Mouse (Mus musculus): Measurements from ENCODE around the gene Ipo11. TPM values are rescaled to one million over a fixed set of nuclear protein-coding genes. Genes with fewer than 3 reads are reported as not detected.

Gene Ipo11
- 57.3 and 57.4 TPM in 2 replicates for polyA plus RNA-seq (2016; fragmentation: Nextera tagmentation; extraction: Ambion mirVana)

- ATAC-seq (ENCODE audit: low FRiP score) = peak; percentile 98
- Histone ChIP-seq H3K36me3 (no peaks in the 10 kb centered on the region), H3K4me1 (peaks cover 7% of the 10 kb centered on the region), H3K9ac (peak within 1 kb of the TSS; percentile 84), H3K4me3 (peak within 1 kb of the TSS; percentile 98), H3K27me3 (no peaks in the 10 kb centered on the region), H3K4me2 (replicated peaks) (peak within 1 kb of the TSS; percentile 67), H3K9me3 (replicated peaks) (no peaks in the 10 kb centered on the region), H3K27ac (peak within 1 kb of the TSS; percentile 82)
- WGBS = under 1% methylated on average over 84 of the region's 84 CpGs
Observed at GRCm38 (mm10) chr13:106936256-106937137, at the start of gene Ipo11. Gene Ipo11, minus strand, starts transcription at chr13:106936958.

- 96% methylated on average over 4 of the region's 4 CpGs for WGBS
- no peaks in the 10 kb centered on the region for H3K27me3 ChIP-seq
- no peak for ATAC-seq (ENCODE audit: low FRiP score)
- H3K4me2 ChIP-seq (replicated peaks) = no peak overlapping the region
- H3K4me3 ChIP-seq = no peak overlapping the region
- peaks cover 44% of the 10 kb centered on the region for H3K36me3 ChIP-seq
- no peak overlapping the region for H3K27ac ChIP-seq
- H3K9ac ChIP-seq = no peak overlapping the region
- no peaks in the 10 kb centered on the region for H3K9me3 ChIP-seq (replicated peaks)
- no peaks in the 10 kb centered on the region for H3K4me1 ChIP-seq
Observed at GRCm38 (mm10) chr13:106961496-106961895, 24.7 kb upstream of the Ipo11 start.

GRCm38 (mm10) chr13:106960557-106960956, 23.8 kb upstream of the Ipo11 start:
- 90% methylated on average over 3 of the region's 3 CpGs for WGBS
- ATAC-seq (ENCODE audit: low FRiP score) = no peak
- Histone ChIP-seq H3K9ac (no peak overlapping the region), H3K4me3 (no peak overlapping the region), H3K27me3 (no peaks in the 10 kb centered on the region), H3K4me2 (replicated peaks) (no peak overlapping the region), H3K4me1 (no peaks in the 10 kb centered on the region), H3K27ac (no peak overlapping the region), H3K9me3 (replicated peaks) (no peaks in the 10 kb centered on the region), H3K36me3 (peaks cover 50% of the 10 kb centered on the region)

GRCm38 (mm10) chr13:106958286-106958685, 21.5 kb upstream of the Ipo11 start:
- no peak overlapping the region for H3K4me3 ChIP-seq
- 94% methylated on average over 3 of the region's 3 CpGs for WGBS
- peaks cover 55% of the 10 kb centered on the region for H3K36me3 ChIP-seq
- H3K4me1 ChIP-seq = no peaks in the 10 kb centered on the region
- ATAC-seq (ENCODE audit: low FRiP score) = no peak
- H3K4me2 ChIP-seq (replicated peaks) = no peak overlapping the region
- H3K27me3 ChIP-seq = no peaks in the 10 kb centered on the region
- H3K9ac ChIP-seq = no peak overlapping the region
- H3K27ac ChIP-seq = no peak overlapping the region
- H3K9me3 ChIP-seq (replicated peaks) = no peaks in the 10 kb centered on the region

GRCm38 (mm10) chr13:106957554-106957953, 20.8 kb upstream of the Ipo11 start:
- no peaks in the 10 kb centered on the region for H3K9me3 ChIP-seq (replicated peaks)
- H3K9ac ChIP-seq = no peak overlapping the region
- WGBS = 91% methylated on average over 4 of the region's 4 CpGs
- H3K27me3 ChIP-seq = no peaks in the 10 kb centered on the region
- H3K4me1 ChIP-seq = no peaks in the 10 kb centered on the region
- H3K4me2 ChIP-seq (replicated peaks) = no peak overlapping the region
- no peak overlapping the region for H3K27ac ChIP-seq
- ATAC-seq (ENCODE audit: low FRiP score) = no peak
- H3K36me3 ChIP-seq = peaks cover 48% of the 10 kb centered on the region
- H3K4me3 ChIP-seq = no peak overlapping the region

- no peak overlapping the region for H3K4me2 ChIP-seq (replicated peaks)
- H3K4me1 ChIP-seq = no peaks in the 10 kb centered on the region
- H3K36me3 ChIP-seq = peaks cover 51% of the 10 kb centered on the region
- H3K9ac ChIP-seq = no peak overlapping the region
- H3K27ac ChIP-seq = no peak overlapping the region
- H3K9me3 ChIP-seq (replicated peaks) = no peaks in the 10 kb centered on the region
- no peaks in the 10 kb centered on the region for H3K27me3 ChIP-seq
- H3K4me3 ChIP-seq = no peak overlapping the region
- ATAC-seq (ENCODE audit: low FRiP score) = no peak
- 94% methylated on average over 3 of the region's 3 CpGs for WGBS
Observed at GRCm38 (mm10) chr13:106954880-106955279, 18.1 kb upstream of the Ipo11 start.

GRCm38 (mm10) chr13:106947583-106947982, 10.8 kb upstream of the Ipo11 start:
- Histone ChIP-seq H3K4me1 (peaks cover 15% of the 10 kb centered on the region), H3K9me3 (replicated peaks) (no peaks in the 10 kb centered on the region), H3K36me3 (peaks cover 17% of the 10 kb centered on the region), H3K9ac (peak overlapping the region; percentile 75), H3K4me2 (replicated peaks) (peak overlapping the region; percentile 66), H3K27me3 (no peaks in the 10 kb centered on the region), H3K4me3 (peak overlapping the region; percentile 69), H3K27ac (no peak overlapping the region)
- ATAC-seq (ENCODE audit: low FRiP score) = peak; percentile 2; the same call in 1 of the 2 replicates
- 4% methylated on average over 6 of the region's 6 CpGs for WGBS

- peak within 1 kb of the TSS; percentile 75 for H3K9ac ChIP-seq
- H3K27ac ChIP-seq = peak within 1 kb of the TSS; percentile 52
- peak within 1 kb of the TSS; percentile 69 for H3K4me3 ChIP-seq
- peak within 1 kb of the TSS; percentile 66 for H3K4me2 ChIP-seq (replicated peaks)
- peaks cover 15% of the 10 kb centered on the region for H3K4me1 ChIP-seq
- peak; percentile 99 for ATAC-seq (ENCODE audit: low FRiP score)
- H3K36me3 ChIP-seq = peaks cover 11% of the 10 kb centered on the region
- H3K9me3 ChIP-seq (replicated peaks) = no peaks in the 10 kb centered on the region
- no peaks in the 10 kb centered on the region for H3K27me3 ChIP-seq
- WGBS = 1% methylated on average over 63 of the region's 68 CpGs
Observed at GRCm38 (mm10) chr13:106946594-106947540, 10.1 kb upstream of the Ipo11 start, which contains the start of gene Dimt1. Gene Dimt1, plus strand, starts transcription at chr13:106947127.

- no peaks in the 10 kb centered on the region for H3K9me3 ChIP-seq (replicated peaks)
- no peak overlapping the region for H3K4me3 ChIP-seq
- ATAC-seq (ENCODE audit: low FRiP score) = no peak
- no peaks in the 10 kb centered on the region for H3K27me3 ChIP-seq
- H3K4me2 ChIP-seq (replicated peaks) = no peak overlapping the region
- peaks cover 4% of the 10 kb centered on the region for H3K36me3 ChIP-seq
- H3K9ac ChIP-seq = no peak overlapping the region
- no peak overlapping the region for H3K27ac ChIP-seq
- peaks cover 15% of the 10 kb centered on the region for H3K4me1 ChIP-seq
- WGBS = 81% methylated on average over 9 of the region's 9 CpGs
Observed at GRCm38 (mm10) chr13:106945518-106945917, 8.8 kb upstream of the Ipo11 start.

GRCm38 (mm10) chr13:106942721-106943120, 6.0 kb upstream of the Ipo11 start:
- H3K4me3 ChIP-seq = no peak overlapping the region
- H3K9ac ChIP-seq = no peak overlapping the region
- 91% methylated on average over 1 of the region's 1 CpGs for WGBS
- no peaks in the 10 kb centered on the region for H3K27me3 ChIP-seq
- no peaks in the 10 kb centered on the region for H3K9me3 ChIP-seq (replicated peaks)
- H3K4me1 ChIP-seq = peaks cover 2% of the 10 kb centered on the region
- H3K36me3 ChIP-seq = no peaks in the 10 kb centered on the region
- H3K4me2 ChIP-seq (replicated peaks) = no peak overlapping the region
- no peak for ATAC-seq (ENCODE audit: low FRiP score)
- H3K27ac ChIP-seq = no peak overlapping the region

GRCm38 (mm10) chr13:106941211-106941976, 4.6 kb upstream of the Ipo11 start:
- H3K4me2 ChIP-seq (replicated peaks) = peak overlapping the region; percentile 22; the same call in 1 of the 2 replicates
- WGBS = 13% methylated on average over 7 of the region's 7 CpGs

More at GRCm38 (mm10) chr13:106941211-106941976, 4.6 kb upstream of the Ipo11 start:
- H3K9me3 ChIP-seq (replicated peaks) = no peaks in the 10 kb centered on the region
- peak overlapping the region; percentile 23; the same call in 1 of the 2 replicates for H3K4me3 ChIP-seq
- ATAC-seq (ENCODE audit: low FRiP score) = no peak
- H3K4me1 ChIP-seq = no peaks in the 10 kb centered on the region
- no peaks in the 10 kb centered on the region for H3K27me3 ChIP-seq
- H3K27ac ChIP-seq = no peak overlapping the region
- H3K9ac ChIP-seq = no peak overlapping the region
- no peaks in the 10 kb centered on the region for H3K36me3 ChIP-seq

Data from hindbrain, embryonic 12.5 days (tissue).